Mouse (Mus musculus) left cerebral cortex, adult 18-20 months (tissue): ENCODE measurements around the gene Panx3. TPM values are rescaled to one million over a fixed set of nuclear protein-coding genes. Genes with fewer than 3 reads are reported as not detected.

Source experiments
- DNase-seq, 2 experiments: peaks; one replicate each; pipeline ENCODE4 v3.0.0; 2021 to 2022; ENCODE audit warnings: low spot score in 2 of 2, mixed read lengths in 1 of 2
- long read RNA-seq, 2 experiments: library from polyadenylated mRNA; stranded (forward); transcript quantifications; one replicate each; pipeline ENCODE4 v2.0.0; 2021
- total RNA-seq, 2 experiments: library from RNA; stranded (reverse); gene quantifications; 2 replicates each; pipeline ENCODE4 v1.2.3; 2021

Panx3 gene
- not detected for total RNA-seq
- long read RNA-seq, experiment 1 = 0 reads
- long read RNA-seq, experiment 2 = 0 reads

GRCm38 (mm10) chr9:37669115-37669514, at the start of gene Panx3:
Panx3 (minus strand) TSS chr9:37669235.
- no peak for DNase-seq

- DNase-seq = no peak
These were observed 47.1 kb upstream of the Panx3 start, which contains the start of gene Olfr160 for GRCm38 (mm10) chr9:37716150-37716549. Olfr160 (minus strand) TSS chr9:37716250.

- DNase-seq = peak in 1 of 2 experiments; percentile 32
These were observed 21.1 kb upstream of the Panx3 start for GRCm38 (mm10) chr9:37689970-37690686.

GRCm38 (mm10) chr9:37687941-37688303, 18.9 kb upstream of the Panx3 start:
- no peak for DNase-seq

GRCm38 (mm10) chr9:37687288-37687940, 18.4 kb upstream of the Panx3 start:
- no peak for DNase-seq

- DNase-seq = peak in 1 of 2 experiments; percentile 28
These were observed 12.1 kb upstream of the Panx3 start for GRCm38 (mm10) chr9:37681123-37681522.

GRCm38 (mm10) chr9:37675287-37675686, 6.3 kb upstream of the Panx3 start:
- DNase-seq = peak; percentile 56 to 64

GRCm38 (mm10) chr9:37670261-37670660, 1.2 kb upstream of the Panx3 start:
- DNase-seq = no peak

- DNase-seq = no peak
These were observed 643 bp upstream of the Panx3 start for GRCm38 (mm10) chr9:37669678-37670077.

GRCm38 (mm10) chr9:37666045-37666444, 3.0 kb downstream of the Panx3 start:
- no peak for DNase-seq

- no peak for DNase-seq
These were observed 4.4 kb downstream of the Panx3 start for GRCm38 (mm10) chr9:37664604-37665003.

GRCm38 (mm10) chr9:37663210-37663609, 5.8 kb downstream of the Panx3 start:
- no peak for DNase-seq

- no peak for DNase-seq
These were observed 9.6 kb downstream of the Panx3 start for GRCm38 (mm10) chr9:37659413-37659812.

- peak; percentile 81 to 87 for DNase-seq
These were observed 12.0 kb downstream of the Panx3 start, which contains the start of gene Tbrg1 for GRCm38 (mm10) chr9:37656931-37657481. Tbrg1 (minus strand) TSS chr9:37657312.

GRCm38 (mm10) chr9:37656439-37656881, 12.6 kb downstream of the Panx3 start:
- DNase-seq = no peak

GRCm38 (mm10) chr9:37655961-37656360, 13.1 kb downstream of the Panx3 start:
- no peak for DNase-seq

GRCm38 (mm10) chr9:37653836-37654235, 15.2 kb downstream of the Panx3 start:
- DNase-seq = no peak

GRCm38 (mm10) chr9:37650639-37651038, 18.4 kb downstream of the Panx3 start:
- DNase-seq = no peak

- no peak for DNase-seq
These were observed 22.8 kb downstream of the Panx3 start for GRCm38 (mm10) chr9:37646246-37646645.

GRCm38 (mm10) chr9:37638721-37639120, 30.3 kb downstream of the Panx3 start:
- DNase-seq = no peak

GRCm38 (mm10) chr9:37636800-37637542, 32.1 kb downstream of the Panx3 start:
- DNase-seq = no peak
